Mouse (Mus musculus): ENCODE measurements around the gene Polr2c.
A peak's percentile ranks its signal among the peaks of the same experiment; 100 is the strongest.

DNA sequence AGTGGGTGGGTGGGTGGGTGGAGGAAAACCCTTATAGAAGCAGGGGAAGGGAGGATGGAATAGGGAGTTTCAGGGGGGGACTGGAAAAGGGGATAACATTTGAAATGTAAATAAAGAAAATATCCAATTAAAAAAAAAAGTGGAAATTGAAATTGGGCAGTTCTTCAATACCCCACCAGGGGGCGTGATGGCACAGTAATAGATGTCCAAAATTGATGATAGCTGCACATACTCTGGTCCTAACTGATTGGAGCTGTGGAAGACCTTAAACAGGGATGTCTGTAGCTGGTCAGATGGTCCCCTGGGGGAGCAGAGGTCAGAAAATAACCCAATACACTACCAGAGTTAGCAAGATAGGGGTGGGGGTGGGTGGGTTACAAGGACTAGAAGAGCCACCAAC lies 42.7 kb upstream of the Polr2c start:
- peak; percentile 55; the same call in 1 of the 2 replicates for TF ChIP-seq CTCF (IDR thresholded peaks at IDR 0.05; ENCODE audit: borderline replicate concordance, extremely low read depth, insufficient read depth, insufficient read length)
- TF ChIP-seq POLR2A (IDR thresholded peaks at IDR 0.05; ENCODE audit: borderline replicate concordance, extremely low read depth, insufficient read depth, insufficient read length, poor library complexity, severe bottlenecking) = no peak
